Mouse (Mus musculus) heart, postnatal 0 days (tissue): ENCODE measurements around the gene Milr1.

Experiments
- CTCF ChIP-seq: IDR thresholded peaks from 2 replicates; pipeline ENCODE4 v1.5.1; 2016; ENCODE audit warnings: antibody characterized with exemption, control low read depth, low read depth
- EP300 ChIP-seq: IDR thresholded peaks from 2 replicates; pipeline ENCODE4 v1.6.1; 2016; ENCODE audit warnings: antibody characterized with exemption, low read depth

DNA sequence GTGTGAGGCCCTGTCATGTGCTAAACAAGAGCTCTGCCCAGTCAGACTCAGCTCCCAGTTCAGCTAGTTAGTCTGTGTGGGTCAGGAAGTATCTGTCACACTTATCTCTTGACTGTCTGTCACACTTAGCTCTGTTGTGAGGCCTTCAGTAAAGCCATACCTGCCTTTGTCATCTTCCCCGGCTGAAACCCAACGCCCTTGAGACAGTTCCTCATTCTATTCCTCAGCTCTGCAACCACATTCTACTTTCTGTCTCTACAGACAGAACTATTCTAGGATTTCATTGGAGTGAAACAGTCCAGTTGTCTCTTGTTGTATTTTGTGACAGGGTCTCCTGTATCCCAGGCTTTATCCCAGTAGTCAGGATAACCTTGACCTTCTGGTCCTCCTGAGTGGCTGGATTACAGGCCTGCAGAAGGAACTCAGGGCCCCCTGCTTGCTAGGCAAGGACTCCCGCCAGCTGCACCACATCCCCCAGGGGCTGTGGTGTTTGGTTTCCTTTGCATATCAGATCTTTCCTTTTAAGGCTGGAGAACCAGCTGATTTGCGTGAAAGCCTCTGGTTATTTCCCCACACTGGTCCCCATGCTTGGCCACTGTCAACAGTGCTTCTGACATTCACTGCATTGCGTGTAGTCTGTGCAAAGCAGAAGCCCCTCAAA is 11.2 kb downstream of the Milr1 start:
- TF ChIP-seq CTCF (no peak), EP300 (no peak)
